Mouse (Mus musculus): ENCODE measurements around the gene Chpf2. TPM values are rescaled to one million over a fixed set of nuclear protein-coding genes. Genes with fewer than 3 reads are reported as not detected.

The Chpf2 gene
- total RNA-seq, 2 experiments from 2014 or later, result 35.4 to 46.3 TPM

- DNase-seq, result peak; percentile 69
Measured at GRCm38 (mm10) chr5:24591268-24591721, 4.8 kb downstream of the Chpf2 start.

GRCm38 (mm10) chr5:24591796-24592470, 5.4 kb downstream of the Chpf2 start:
- DNase-seq, result no peak

- no peak for DNase-seq
Measured at GRCm38 (mm10) chr5:24592471-24593160, 6.1 kb downstream of the Chpf2 start.

DNA sequence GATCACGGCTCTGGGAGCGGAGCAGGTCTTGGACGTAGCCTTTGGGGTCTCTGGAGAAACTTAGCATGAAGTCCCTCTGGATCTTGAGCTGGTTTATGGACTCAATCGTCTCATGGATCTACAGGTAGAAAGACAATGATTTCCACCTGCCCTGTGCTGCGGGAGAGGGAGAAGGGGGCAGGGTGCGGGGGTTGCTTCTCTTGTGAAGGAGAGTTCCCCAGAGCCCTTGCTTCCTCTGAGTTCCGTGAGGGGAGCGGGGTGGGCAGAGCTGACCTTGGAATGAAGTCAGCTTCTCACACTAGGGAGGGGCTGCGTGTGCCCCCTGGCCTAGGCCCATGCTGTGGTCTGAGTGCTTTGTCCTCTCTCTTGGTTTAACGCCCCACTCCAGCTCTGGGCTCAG, 6.7 kb downstream of the Chpf2 start:
- no peak for DNase-seq

DNA sequence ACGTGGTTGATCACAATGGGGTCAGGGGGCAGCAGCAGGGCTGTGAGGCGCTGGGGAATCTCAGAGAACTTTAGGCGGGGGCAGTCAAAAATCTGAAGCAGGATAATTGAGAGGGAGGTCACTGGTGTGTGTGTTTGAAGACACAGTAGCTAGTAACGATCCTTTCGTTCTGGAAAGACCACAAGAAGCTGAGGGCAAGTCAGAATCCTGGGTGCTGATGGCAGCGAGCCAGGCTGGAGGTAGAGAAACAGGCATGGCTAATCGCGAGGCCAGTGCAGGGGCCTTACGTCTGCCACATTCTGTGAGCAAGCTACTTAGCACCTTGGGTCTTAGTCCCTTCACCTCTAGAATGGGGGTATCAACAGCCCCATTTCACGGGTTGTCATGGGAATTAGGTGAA, 7.4 kb downstream of the Chpf2 start:
- no peak for DNase-seq

GRCm38 (mm10) chr5:24594346-24594745, 7.8 kb downstream of the Chpf2 start:
- DNase-seq, result no peak

GRCm38 (mm10) chr5:24595261-24595660, 8.7 kb downstream of the Chpf2 start:
- no peak for DNase-seq

- DNase-seq, result no peak
Measured at GRCm38 (mm10) chr5:24595786-24596380, 9.3 kb downstream of the Chpf2 start.

DNA sequence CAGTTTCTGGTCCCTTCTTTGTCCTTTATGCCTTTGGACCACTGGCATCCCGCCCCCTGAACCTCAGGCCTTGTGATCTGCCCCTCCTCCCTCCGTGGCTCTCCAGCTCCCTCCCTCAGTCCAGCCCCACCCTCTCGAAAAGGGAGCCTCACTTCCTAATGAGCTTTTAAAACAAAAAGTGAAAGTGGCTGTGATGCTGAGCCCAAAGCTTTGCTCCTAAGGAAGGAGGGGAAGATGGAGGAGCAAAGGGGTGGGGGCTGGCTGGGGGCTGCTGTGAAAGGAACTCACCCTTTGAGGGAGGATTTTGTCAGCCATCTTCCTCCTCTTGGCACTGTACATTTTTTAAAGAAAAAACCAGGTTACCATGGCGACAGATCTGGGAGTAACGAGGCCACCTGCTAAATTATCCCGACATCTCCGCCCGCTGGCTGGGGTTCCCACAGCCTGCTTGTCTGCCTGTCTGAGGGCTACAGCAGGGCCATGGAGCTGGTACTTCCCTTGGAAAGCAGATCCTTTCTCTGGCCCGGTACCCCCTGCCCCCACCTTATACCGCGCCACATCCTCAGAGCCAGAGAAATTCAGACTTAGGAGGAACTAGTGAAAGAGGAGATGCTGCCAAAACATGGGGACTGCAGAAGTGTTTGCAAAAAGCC, 10.1 kb downstream of the Chpf2 start:
- DNase-seq, result no peak

- DNase-seq, result peak; percentile 87
Measured at GRCm38 (mm10) chr5:24597221-24597728, 10.7 kb downstream of the Chpf2 start.

- no peak for DNase-seq
Measured at GRCm38 (mm10) chr5:24597901-24598569, 11.5 kb downstream of the Chpf2 start.

- peak; percentile 80 for DNase-seq
Measured at GRCm38 (mm10) chr5:24598570-24599006, 12.0 kb downstream of the Chpf2 start.

GRCm38 (mm10) chr5:24599137-24599536, 12.6 kb downstream of the Chpf2 start:
- no peak for DNase-seq

- DNase-seq, result no peak
Measured at GRCm38 (mm10) chr5:24600236-24600635, 13.7 kb downstream of the Chpf2 start.

GRCm38 (mm10) chr5:24601071-24601835, 14.7 kb downstream of the Chpf2 start:
- peak; percentile 50 for DNase-seq

GRCm38 (mm10) chr5:24601911-24602750, 15.6 kb downstream of the Chpf2 start:
- DNase-seq, result peak; percentile 84

DNA sequence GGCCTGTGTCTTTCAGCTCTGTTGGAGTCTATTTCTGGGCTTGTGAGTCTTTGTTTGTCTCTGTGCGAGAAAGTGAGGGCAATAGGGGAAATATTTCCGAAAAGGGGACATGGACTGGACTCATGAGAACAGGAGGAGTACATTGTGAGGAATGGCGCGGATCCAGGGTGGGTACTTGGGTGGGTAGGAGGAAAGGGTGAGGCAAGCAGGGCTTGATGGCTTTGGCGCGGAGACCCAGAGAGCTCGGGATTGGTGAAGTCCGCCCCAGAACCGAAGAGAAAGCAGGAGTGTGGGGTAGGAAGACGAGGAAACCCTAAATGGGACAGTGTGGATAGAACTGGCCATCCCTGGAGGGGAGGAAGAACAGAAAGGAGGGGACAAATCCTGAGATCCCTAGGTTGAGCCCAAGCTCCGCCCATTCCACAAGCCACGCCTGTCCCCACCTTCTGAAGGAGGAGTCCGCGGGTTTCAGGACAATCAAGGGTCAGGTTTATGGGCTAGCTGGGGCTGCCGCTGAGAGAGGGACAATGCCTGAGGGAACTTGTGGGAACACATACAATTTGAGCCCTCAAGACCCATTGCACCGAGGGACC, 16.3 kb downstream of the Chpf2 start:
- peak; percentile 93 for DNase-seq

DNA sequence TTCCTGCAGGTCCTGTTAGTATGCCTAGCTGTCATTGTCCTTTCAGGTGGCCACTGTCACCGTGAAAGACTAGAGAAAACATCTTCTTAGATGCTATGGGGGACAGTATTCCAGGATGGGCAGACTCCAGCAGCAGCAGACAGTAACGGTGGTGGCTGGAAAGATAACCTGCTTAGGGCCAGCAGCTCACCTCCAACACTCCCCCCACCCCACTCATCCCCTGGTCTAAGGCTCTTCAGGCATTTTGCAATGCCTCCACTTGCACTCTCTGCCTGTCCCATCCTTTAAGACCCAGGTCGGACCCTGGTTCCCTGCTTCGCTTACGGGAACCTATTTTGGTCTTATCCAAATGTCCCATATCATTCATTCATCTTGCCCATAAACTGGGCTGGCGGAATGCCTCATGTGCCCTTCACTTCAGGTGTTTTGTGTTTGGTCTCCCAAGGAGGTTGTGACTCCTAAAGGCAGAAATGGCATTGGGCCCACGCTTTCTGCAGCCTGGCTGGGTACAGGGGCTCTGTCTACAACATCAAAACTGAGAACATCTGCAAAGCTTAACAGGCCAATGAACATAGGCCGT, 17.0 kb downstream of the Chpf2 start:
- DNase-seq, result no peak

GRCm38 (mm10) chr5:24604080-24604655, 17.6 kb downstream of the Chpf2 start:
- DNase-seq, result peak; percentile 49
